Mouse (Mus musculus) heart, postnatal 0 days (tissue): Measurements from ENCODE around the gene Trappc2l. TPM values are rescaled to one million over a fixed set of nuclear protein-coding genes. Genes with fewer than 3 reads are reported as not detected.
A peak's percentile ranks its signal among the peaks of the same experiment; 100 is the strongest.

Experiments used
- ATAC-seq: fragments of 200-750 bp; cut with Nextera tagmentation; 2 replicates; pipeline ENCODE4 v1.8.0; 2017; ENCODE audit warnings: low read depth, moderate number of reproducible peaks, moderate library complexity; ENCODE audit not compliant: insufficient read depth
- DNase-seq: peaks from one replicate; pipeline ENCODE4 v3.0.0-alpha.2; 2016; ENCODE audit warnings: low spot score
- H3K27ac ChIP-seq: fragments of 300-500 bp; sonication (generic); 2 replicates; pipeline ENCODE4 v1.5.1; 2014; ENCODE audit warnings: low read depth, mild to moderate bottlenecking
- H3K27me3 ChIP-seq: fragments of 300-500 bp; sonication (generic); 2 replicates; pipeline ENCODE4 v1.6.1; 2014; ENCODE audit warnings: low read length, mixed read lengths; ENCODE audit not compliant: control insufficient read depth, insufficient read depth
- H3K36me3 ChIP-seq: fragments of 300-500 bp; sonication (generic); replicated peaks from 2 replicates; pipeline ENCODE4 v1.6.1; 2014; ENCODE audit warnings: low read length, mixed read lengths; ENCODE audit not compliant: control insufficient read depth, insufficient read depth
- H3K4me1 ChIP-seq: fragments of 300-500 bp; sonication (generic); 2 replicates; pipeline ENCODE4 v1.6.1; 2014; ENCODE audit warnings: antibody characterized with exemption; ENCODE audit not compliant: control insufficient read depth, insufficient read depth
- H3K4me2 ChIP-seq: fragments of 300-500 bp; sonication (generic); 2 replicates; pipeline ENCODE4 v1.6.1; 2014; ENCODE audit warnings: low read depth, mild to moderate bottlenecking, low read length, moderate library complexity
- H3K4me3 ChIP-seq: fragments of 300-500 bp; sonication (generic); 2 replicates; pipeline ENCODE4 v1.5.1; 2014; ENCODE audit warnings: low read depth, low read length
- H3K9ac ChIP-seq: fragments of 300-500 bp; sonication (generic); replicated peaks from 2 replicates; pipeline ENCODE4 v1.6.1; 2014; ENCODE audit warnings: low read depth, low read length, mixed read lengths
- H3K9me3 ChIP-seq: fragments of 300-500 bp; sonication (generic); replicated peaks from 2 replicates; pipeline ENCODE4 v1.6.1; 2016; ENCODE audit warnings: low read length; ENCODE audit not compliant: control insufficient read depth
- CTCF ChIP-seq: IDR thresholded peaks from 2 replicates; pipeline ENCODE4 v1.5.1; 2016; ENCODE audit warnings: antibody characterized with exemption, control low read depth, low read depth
- EP300 ChIP-seq: IDR thresholded peaks from 2 replicates; pipeline ENCODE4 v1.6.1; 2016; ENCODE audit warnings: antibody characterized with exemption, low read depth
- WGBS: fragments of 180-500 bp; shearing (Covaris S2); extraction: QIAGEN DNeasy Blood & Tissue Kit; methylation state at CpG from one replicate; pipeline ENCODE4 v1.1.7; 2014; 5-methylcytosine and 5-hydroxymethylcytosine counted together
- polyA plus RNA-seq: library from polyadenylated mRNA; unstranded; fragments of >200 nt; fragmentation: Nextera tagmentation; extraction: Ambion mirVana; gene quantifications from 2 replicates; pipeline ENCODE4 v1.2.1, GENCODE M21; 2015
- total RNA-seq: library from RNA; depleted of rRNA; stranded (reverse); fragments of >200 nt; gene quantifications from 2 replicates; pipeline ENCODE4 v1.2.3, GENCODE M21; 2014; ENCODE audit warnings: low replicate concordance

The Trappc2l gene
- total and polyA plus RNA-seq, 2 experiments from 2014 or later = 5.2 to 68.8 TPM

DNA sequence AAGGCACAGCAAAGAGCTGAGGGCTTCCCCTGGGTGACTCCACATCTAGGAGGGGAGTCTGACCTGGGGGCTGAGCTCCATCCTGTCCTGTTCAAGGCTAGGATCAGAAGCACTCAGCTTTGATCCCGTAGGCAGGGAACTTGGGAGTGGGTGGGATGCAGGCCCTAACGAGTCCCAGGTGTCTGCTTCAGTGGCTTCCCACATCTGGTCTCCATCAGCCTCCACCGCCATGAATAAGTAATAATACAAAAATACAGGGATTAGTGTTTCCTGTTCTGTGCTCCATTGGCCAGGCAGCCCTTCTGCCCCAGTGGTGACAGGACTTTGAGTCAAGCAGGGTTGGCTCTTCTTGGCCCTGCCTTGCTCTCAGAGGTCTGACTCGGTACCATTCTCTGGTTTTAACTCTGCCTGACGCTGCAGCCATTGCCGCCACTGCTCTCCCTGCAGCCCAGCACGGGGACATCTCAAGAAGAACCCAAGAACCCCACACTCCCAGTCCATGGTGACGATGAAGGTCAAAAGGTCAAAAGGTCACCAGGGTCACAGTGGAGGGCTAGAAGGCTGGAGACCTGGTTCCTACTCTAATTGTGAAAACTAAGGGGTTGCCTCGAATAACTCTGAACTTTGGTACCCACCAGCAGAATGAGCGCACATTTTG is 46.8 kb downstream of the Trappc2l start:
- no peaks in the 10 kb centered on the region for H3K36me3 ChIP-seq
- peaks cover 45% of the 10 kb centered on the region for H3K4me1 ChIP-seq
- 75% methylated on average over 10 of the region's 10 CpGs for WGBS
- no peak overlapping the region for H3K9ac ChIP-seq
- no peaks in the 10 kb centered on the region for H3K27me3 ChIP-seq
- no peak overlapping the region for H3K4me3 ChIP-seq
- H3K4me2 ChIP-seq = no peak overlapping the region
- no peaks in the 10 kb centered on the region for H3K9me3 ChIP-seq
- no peak for ATAC-seq
- DNase-seq = no peak
- no peak for TF ChIP-seq CTCF
- TF ChIP-seq EP300 = no peak
- no peak overlapping the region for H3K27ac ChIP-seq

GRCm38 (mm10) chr8:122658807-122659160 is 47.3 kb downstream of the Trappc2l start:
- no peak for DNase-seq
- no peaks in the 10 kb centered on the region for H3K36me3 ChIP-seq
- peaks cover 46% of the 10 kb centered on the region for H3K4me1 ChIP-seq
- H3K4me2 ChIP-seq = no peak overlapping the region
- H3K9ac ChIP-seq = no peak overlapping the region
- 81% methylated on average over 9 of the region's 9 CpGs for WGBS
- TF ChIP-seq CTCF = no peak
- TF ChIP-seq EP300 = no peak
- H3K27me3 ChIP-seq = no peaks in the 10 kb centered on the region
- H3K9me3 ChIP-seq = no peaks in the 10 kb centered on the region
- no peak overlapping the region for H3K27ac ChIP-seq
- no peak overlapping the region for H3K4me3 ChIP-seq
- ATAC-seq = no peak

GRCm38 (mm10) chr8:122660022-122660421 is 48.6 kb downstream of the Trappc2l start:
- no peak overlapping the region for H3K4me2 ChIP-seq
- H3K4me1 ChIP-seq = peaks cover 55% of the 10 kb centered on the region
- H3K9ac ChIP-seq = no peak overlapping the region
- WGBS = 73% methylated on average over 2 of the region's 2 CpGs
- no peak overlapping the region for H3K27ac ChIP-seq
- no peaks in the 10 kb centered on the region for H3K36me3 ChIP-seq
- H3K27me3 ChIP-seq = no peaks in the 10 kb centered on the region
- ATAC-seq = no peak
- no peaks in the 10 kb centered on the region for H3K9me3 ChIP-seq
- TF ChIP-seq EP300 = no peak
- peak; percentile 41 for TF ChIP-seq CTCF
- no peak overlapping the region for H3K4me3 ChIP-seq
- no peak for DNase-seq

DNA sequence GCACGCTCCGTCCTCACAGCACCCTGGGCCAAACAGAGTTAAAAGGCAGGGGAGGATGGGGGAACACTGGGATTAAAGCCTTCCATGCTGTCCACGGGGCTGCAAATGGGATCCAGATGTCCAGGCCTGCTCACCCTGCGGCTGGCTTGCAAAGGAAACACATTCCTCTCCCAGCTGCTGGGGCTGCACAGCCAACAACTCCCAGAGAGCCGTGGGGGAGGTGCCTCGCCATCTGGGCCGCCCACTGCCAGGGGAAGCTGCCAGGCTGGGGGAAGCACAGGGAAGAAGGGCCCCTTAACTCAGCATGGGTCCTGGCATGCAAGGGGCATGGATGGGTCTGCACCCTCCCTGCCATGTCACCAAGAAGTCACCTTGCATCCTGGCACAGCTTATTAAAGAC is 49.7 kb downstream of the Trappc2l start:
- peaks cover 57% of the 10 kb centered on the region for H3K4me1 ChIP-seq
- no peak overlapping the region for H3K9ac ChIP-seq
- WGBS = 17% methylated on average over 7 of the region's 7 CpGs
- DNase-seq (peak; percentile 64), ATAC-seq (peak; percentile 72)
- no peaks in the 10 kb centered on the region for H3K9me3 ChIP-seq
- H3K4me2 ChIP-seq = no peak overlapping the region
- peak overlapping the region; percentile 27; the same call in 1 of the 2 replicates for H3K27ac ChIP-seq
- no peaks in the 10 kb centered on the region for H3K27me3 ChIP-seq
- H3K4me3 ChIP-seq = no peak overlapping the region
- no peaks in the 10 kb centered on the region for H3K36me3 ChIP-seq
- 0 out of 2 replicates have a peak, but pooled peaks have one; percentile 28 for TF ChIP-seq EP300
- no peak for TF ChIP-seq CTCF

DNA sequence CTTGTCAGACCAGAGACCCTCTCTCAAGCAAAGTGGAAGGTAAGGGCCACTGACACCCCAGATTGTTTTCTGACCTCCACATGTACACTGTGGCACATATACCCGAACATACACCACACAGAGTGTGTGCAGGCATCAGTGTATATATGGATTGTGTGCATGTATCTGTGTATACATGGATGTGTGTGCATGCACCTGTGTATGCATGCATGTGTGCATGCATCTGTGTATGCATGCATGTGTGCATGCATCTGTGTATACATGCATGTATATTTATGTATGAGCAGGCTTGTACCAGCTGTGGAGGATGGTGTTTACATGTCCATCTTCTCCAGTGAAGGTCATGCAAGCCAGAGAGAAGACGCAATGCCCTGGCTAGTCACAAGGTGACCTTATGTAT is 50.5 kb downstream of the Trappc2l start:
- 75% methylated on average over 2 of the region's 2 CpGs for WGBS
- TF ChIP-seq EP300 = no peak
- no peak for TF ChIP-seq CTCF
- ATAC-seq = no peak

DNA sequence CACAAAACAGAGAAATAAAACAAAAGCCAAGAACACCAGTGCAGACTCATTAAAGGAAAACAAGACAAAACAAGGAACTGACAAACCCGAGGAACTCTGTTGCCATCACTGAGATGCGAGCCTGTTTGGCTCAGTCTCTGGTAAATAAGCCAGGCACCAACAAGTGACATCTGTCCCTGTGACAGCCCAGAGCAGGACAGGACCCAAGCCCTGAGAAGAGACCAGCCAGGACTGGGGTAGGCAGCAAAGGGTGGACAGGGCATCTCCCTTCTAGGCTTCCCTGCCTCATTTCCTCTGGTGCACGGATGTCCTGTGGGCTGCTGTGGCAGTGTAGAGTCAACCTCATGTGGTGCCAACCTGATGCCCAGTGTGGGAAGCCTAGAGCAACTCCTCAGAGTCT is 51.7 kb downstream of the Trappc2l start:
- H3K4me1 ChIP-seq = peaks cover 58% of the 10 kb centered on the region

More for the DNA sequence above, 50.5 kb downstream of the Trappc2l start:
- Histone ChIP-seq H3K9me3 (no peaks in the 10 kb centered on the region), H3K36me3 (no peaks in the 10 kb centered on the region), H3K27ac (no peak overlapping the region), H3K9ac (no peak overlapping the region), H3K4me1 (peaks cover 57% of the 10 kb centered on the region), H3K4me3 (no peak overlapping the region), H3K4me2 (no peak overlapping the region), H3K27me3 (no peaks in the 10 kb centered on the region)
- no peak for DNase-seq

More for the DNA sequence above, 51.7 kb downstream of the Trappc2l start:
- no peak overlapping the region for H3K4me2 ChIP-seq
- no peak overlapping the region for H3K27ac ChIP-seq
- WGBS = 69% methylated on average over 3 of the region's 3 CpGs
- H3K27me3 ChIP-seq = no peaks in the 10 kb centered on the region
- TF ChIP-seq EP300 = no peak
- TF ChIP-seq CTCF = no peak
- no peaks in the 10 kb centered on the region for H3K36me3 ChIP-seq
- H3K9ac ChIP-seq = no peak overlapping the region
- no peaks in the 10 kb centered on the region for H3K9me3 ChIP-seq
- ATAC-seq (no peak), DNase-seq (no peak)
- H3K4me3 ChIP-seq = no peak overlapping the region
